Mouse (Mus musculus) hindbrain, embryonic 10.5 days (tissue): ENCODE measurements around the gene Zfp281. TPM values are rescaled to one million over a fixed set of nuclear protein-coding genes. Genes with fewer than 3 reads are reported as not detected.

Experiments used
- DNase-seq: peaks from one replicate; pipeline ENCODE4 v3.0.0-alpha.2; 2017; ENCODE audit warnings: low spot score
- H3K27ac ChIP-seq: fragments of 300-500 bp; sonication (generic); 2 replicates; pipeline ENCODE4 v1.5.1; 2016; ENCODE audit warnings: mild to moderate bottlenecking, moderate library complexity
- H3K27me3 ChIP-seq: fragments of 300-500 bp; sonication (generic); 2 replicates; pipeline ENCODE4 v1.6.1; 2016; ENCODE audit warnings: mild to moderate bottlenecking; ENCODE audit not compliant: poor library complexity, insufficient read depth, severe bottlenecking
- H3K36me3 ChIP-seq: fragments of 300-500 bp; sonication (generic); 2 replicates; pipeline ENCODE4 v1.6.1; 2016; ENCODE audit warnings: mild to moderate bottlenecking, moderate library complexity
- H3K4me1 ChIP-seq: fragments of 300-500 bp; sonication (generic); replicated peaks from 2 replicates; pipeline ENCODE4 v1.6.1; 2016; ENCODE audit warnings: mild to moderate bottlenecking
- H3K4me3 ChIP-seq: fragments of 300-500 bp; sonication (generic); 2 replicates; pipeline ENCODE4 v1.5.1; 2016; ENCODE audit warnings: mild to moderate bottlenecking, moderate library complexity
- H3K9me3 ChIP-seq: fragments of 300-500 bp; sonication (generic); 2 replicates; pipeline ENCODE4 v1.6.1; 2016; ENCODE audit warnings: mild to moderate bottlenecking, moderate library complexity
- WGBS: fragments of 180-500 bp; shearing (Covaris S2); methylation state at CpG from one replicate; pipeline ENCODE4 v1.1.7; 2016; 5-methylcytosine and 5-hydroxymethylcytosine counted together
- polyA plus RNA-seq: library from polyadenylated mRNA; unstranded; fragments of >200 nt; fragmentation: Nextera tagmentation; extraction: Ambion mirVana; gene quantifications from 2 replicates; pipeline ENCODE4 v1.2.1, GENCODE M21; 2016

Zfp281 gene
- polyA plus RNA-seq, 1 experiment from 2014 or later, result 22.9 TPM

GRCm38 (mm10) chr1:136625019-136625895 lies 556 bp downstream of the Zfp281 start:
- no peaks in the 10 kb centered on the region for H3K9me3 ChIP-seq
- DNase-seq, result no peak
- peaks cover 44% of the 10 kb centered on the region for H3K36me3 ChIP-seq
- H3K27me3 ChIP-seq, result no peaks in the 10 kb centered on the region
- WGBS, result 2% methylated on average over 90 of the region's 92 CpGs
- H3K27ac ChIP-seq, result peak overlapping the region; percentile 98
- peaks cover 44% of the 10 kb centered on the region for H3K4me1 ChIP-seq
- peak overlapping the region; percentile 98 for H3K4me3 ChIP-seq

GRCm38 (mm10) chr1:136626141-136626540 lies 1.4 kb downstream of the Zfp281 start:
- DNase-seq, result no peak
- WGBS, result 92% methylated on average over 7 of the region's 7 CpGs
- peak overlapping the region; percentile 98; the same call in 1 of the 2 replicates for H3K27ac ChIP-seq
- no peaks in the 10 kb centered on the region for H3K27me3 ChIP-seq
- no peaks in the 10 kb centered on the region for H3K9me3 ChIP-seq
- peaks cover 53% of the 10 kb centered on the region for H3K36me3 ChIP-seq
- peak overlapping the region; percentile 98 for H3K4me3 ChIP-seq
- H3K4me1 ChIP-seq, result peaks cover 44% of the 10 kb centered on the region

- H3K36me3 ChIP-seq, result peaks cover 57% of the 10 kb centered on the region
- H3K9me3 ChIP-seq, result no peaks in the 10 kb centered on the region
- H3K4me3 ChIP-seq, result peak overlapping the region; percentile 98; the same call in 1 of the 2 replicates
Observed at GRCm38 (mm10) chr1:136626756-136627155, 2.1 kb downstream of the Zfp281 start.

GRCm38 (mm10) chr1:136627591-136627990 lies 2.9 kb downstream of the Zfp281 start:
- peaks cover 65% of the 10 kb centered on the region for H3K36me3 ChIP-seq
- H3K27ac ChIP-seq, result no peak overlapping the region
- WGBS, result 79% methylated on average over 5 of the region's 5 CpGs
- no peaks in the 10 kb centered on the region for H3K9me3 ChIP-seq
- DNase-seq, result no peak
- no peaks in the 10 kb centered on the region for H3K27me3 ChIP-seq
- H3K4me1 ChIP-seq, result peaks cover 44% of the 10 kb centered on the region
- peak overlapping the region; percentile 28 for H3K4me3 ChIP-seq

More at GRCm38 (mm10) chr1:136626756-136627155, 2.1 kb downstream of the Zfp281 start:
- WGBS, result 89% methylated on average over 5 of the region's 5 CpGs
- peaks cover 44% of the 10 kb centered on the region for H3K4me1 ChIP-seq
- no peak for DNase-seq
- no peaks in the 10 kb centered on the region for H3K27me3 ChIP-seq
- H3K27ac ChIP-seq, result no peak overlapping the region

DNA sequence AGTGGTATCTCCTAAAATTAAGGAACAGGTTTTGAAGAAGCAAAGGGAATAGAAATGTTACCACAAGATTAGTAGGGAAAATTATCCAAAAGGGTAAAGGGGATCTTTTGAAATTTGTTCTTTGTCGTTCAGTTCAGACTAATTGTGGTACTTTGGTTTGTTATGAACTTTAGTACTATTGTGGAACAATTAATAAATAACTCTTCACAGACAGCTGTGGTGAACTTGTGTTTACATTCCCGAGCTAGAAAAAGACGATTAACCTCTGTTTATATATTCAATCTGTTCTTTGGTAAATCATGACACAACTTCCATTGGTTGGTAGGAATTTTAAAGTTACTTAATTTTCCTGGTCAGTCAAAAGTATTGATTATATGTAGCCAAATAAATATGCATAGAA lies 8.2 kb downstream of the Zfp281 start:
- no peaks in the 10 kb centered on the region for H3K9me3 ChIP-seq
- H3K4me1 ChIP-seq, result peaks cover 12% of the 10 kb centered on the region
- no peaks in the 10 kb centered on the region for H3K27me3 ChIP-seq
- DNase-seq, result no peak
- WGBS, result 95% methylated on average over 3 of the region's 3 CpGs
- no peak overlapping the region for H3K4me3 ChIP-seq
- no peak overlapping the region for H3K27ac ChIP-seq
- peaks cover 45% of the 10 kb centered on the region for H3K36me3 ChIP-seq

DNA sequence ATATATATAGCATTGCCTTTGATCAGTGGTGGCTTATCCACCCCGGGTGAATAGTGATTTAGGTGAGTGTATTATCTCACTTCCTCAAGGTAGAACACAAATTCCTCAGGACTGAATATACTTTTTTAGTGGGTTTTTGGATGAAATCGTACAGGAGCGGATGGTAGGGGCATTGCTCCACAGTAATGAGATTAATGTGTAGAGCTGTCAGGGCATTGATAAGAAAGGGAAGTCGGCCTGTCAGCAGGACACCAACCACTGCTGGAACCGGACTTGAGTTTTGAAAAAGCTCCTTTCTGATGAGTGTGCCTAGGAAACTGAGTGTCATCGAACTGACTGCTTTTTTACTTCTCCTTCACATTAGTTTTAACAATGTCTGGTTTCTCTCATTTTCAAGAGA lies 10.9 kb downstream of the Zfp281 start:
- 88% methylated on average over 6 of the region's 6 CpGs for WGBS
- H3K27me3 ChIP-seq, result no peaks in the 10 kb centered on the region
- H3K4me3 ChIP-seq, result no peak overlapping the region
- peaks cover 21% of the 10 kb centered on the region for H3K36me3 ChIP-seq
- no peak overlapping the region for H3K27ac ChIP-seq
- no peak for DNase-seq
- no peaks in the 10 kb centered on the region for H3K4me1 ChIP-seq
- H3K9me3 ChIP-seq, result no peaks in the 10 kb centered on the region

DNA sequence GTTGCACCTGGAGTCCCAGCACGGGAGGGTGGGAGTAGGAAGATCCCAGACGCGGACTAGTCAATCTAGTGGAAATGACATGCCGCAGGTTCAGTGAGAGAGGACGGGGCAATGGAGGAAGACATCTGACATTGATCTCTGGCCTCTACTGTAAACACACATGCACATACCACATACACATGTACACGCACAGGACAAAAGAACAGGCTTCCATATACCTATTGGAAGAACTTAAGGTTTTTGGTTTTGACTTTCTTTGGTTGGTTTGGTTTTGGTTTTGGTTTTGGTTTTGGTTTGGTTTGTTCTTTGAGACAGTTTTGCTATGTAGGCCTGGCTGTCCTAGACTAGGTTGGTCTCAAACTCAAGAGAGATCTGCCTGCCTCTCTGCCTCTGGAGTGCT lies 12.2 kb downstream of the Zfp281 start:
- Histone ChIP-seq H3K36me3 (peaks cover 10% of the 10 kb centered on the region), H3K9me3 (no peaks in the 10 kb centered on the region), H3K4me1 (no peaks in the 10 kb centered on the region), H3K27me3 (no peaks in the 10 kb centered on the region), H3K4me3 (no peak overlapping the region), H3K27ac (no peak overlapping the region)
- WGBS, result 93% methylated on average over 6 of the region's 6 CpGs
- DNase-seq, result no peak

DNA sequence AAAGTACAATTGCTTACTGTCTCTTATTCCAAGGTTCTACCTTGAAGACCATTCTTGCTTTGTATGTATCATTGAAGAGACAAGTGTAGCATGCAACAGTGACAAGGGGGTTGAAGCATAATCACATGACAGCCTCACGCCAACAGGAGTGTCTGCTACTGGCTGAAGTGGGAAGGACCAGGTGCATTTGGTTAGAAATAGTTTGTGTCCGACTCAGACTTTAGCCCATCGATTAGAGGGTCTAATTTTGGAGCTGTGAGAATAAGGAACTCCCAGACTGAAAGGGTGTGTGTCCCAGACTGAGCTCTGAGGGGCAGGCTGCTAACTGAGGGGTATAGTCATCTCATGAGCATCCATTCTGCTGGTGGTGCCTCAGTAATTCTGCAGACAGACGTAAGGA lies 13.0 kb downstream of the Zfp281 start:
- Histone ChIP-seq H3K36me3 (peaks cover 3% of the 10 kb centered on the region), H3K27ac (no peak overlapping the region), H3K4me3 (no peak overlapping the region), H3K4me1 (no peaks in the 10 kb centered on the region), H3K9me3 (no peaks in the 10 kb centered on the region), H3K27me3 (no peaks in the 10 kb centered on the region)
- no peak for DNase-seq
- WGBS, result 94% methylated on average over 4 of the region's 4 CpGs

GRCm38 (mm10) chr1:136638211-136638610 lies 13.5 kb downstream of the Zfp281 start:
- Histone ChIP-seq H3K9me3 (no peaks in the 10 kb centered on the region), H3K27me3 (no peaks in the 10 kb centered on the region), H3K27ac (no peak overlapping the region), H3K36me3 (no peaks in the 10 kb centered on the region), H3K4me1 (no peaks in the 10 kb centered on the region), H3K4me3 (no peak overlapping the region)
- 94% methylated on average over 7 of the region's 7 CpGs for WGBS
- DNase-seq, result no peak

GRCm38 (mm10) chr1:136638699-136639098 lies 14.0 kb downstream of the Zfp281 start:
- no peaks in the 10 kb centered on the region for H3K4me1 ChIP-seq
- DNase-seq, result no peak
- H3K9me3 ChIP-seq, result no peaks in the 10 kb centered on the region
- WGBS, result 92% methylated on average over 5 of the region's 5 CpGs
- no peaks in the 10 kb centered on the region for H3K27me3 ChIP-seq
- no peaks in the 10 kb centered on the region for H3K36me3 ChIP-seq
- no peak overlapping the region for H3K4me3 ChIP-seq
- no peak overlapping the region for H3K27ac ChIP-seq

DNA sequence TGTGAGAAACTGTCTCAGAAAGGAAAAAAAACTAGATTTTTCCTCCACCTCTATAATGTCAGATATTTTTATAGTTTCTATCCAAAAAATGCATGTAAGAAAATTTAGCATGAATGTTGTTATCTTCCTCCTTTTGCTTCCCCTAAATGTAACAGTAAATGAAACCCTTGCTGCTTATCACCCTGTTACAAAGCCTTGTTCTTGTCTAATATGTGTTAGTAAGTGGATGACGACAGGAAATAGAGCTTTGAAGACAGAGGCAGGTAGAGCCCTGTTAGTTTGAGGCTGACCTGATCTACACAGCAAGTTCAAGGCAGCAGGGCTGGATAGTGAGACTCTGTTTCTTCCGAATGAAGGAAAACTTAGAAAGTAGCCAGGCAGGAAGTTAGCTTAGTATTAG lies 14.5 kb downstream of the Zfp281 start:
- Histone ChIP-seq H3K36me3 (no peaks in the 10 kb centered on the region), H3K27me3 (no peaks in the 10 kb centered on the region), H3K27ac (no peak overlapping the region), H3K4me1 (no peaks in the 10 kb centered on the region), H3K9me3 (no peaks in the 10 kb centered on the region), H3K4me3 (no peak overlapping the region)
- WGBS, result 88% methylated on average over 2 of the region's 2 CpGs
- DNase-seq, result no peak

DNA sequence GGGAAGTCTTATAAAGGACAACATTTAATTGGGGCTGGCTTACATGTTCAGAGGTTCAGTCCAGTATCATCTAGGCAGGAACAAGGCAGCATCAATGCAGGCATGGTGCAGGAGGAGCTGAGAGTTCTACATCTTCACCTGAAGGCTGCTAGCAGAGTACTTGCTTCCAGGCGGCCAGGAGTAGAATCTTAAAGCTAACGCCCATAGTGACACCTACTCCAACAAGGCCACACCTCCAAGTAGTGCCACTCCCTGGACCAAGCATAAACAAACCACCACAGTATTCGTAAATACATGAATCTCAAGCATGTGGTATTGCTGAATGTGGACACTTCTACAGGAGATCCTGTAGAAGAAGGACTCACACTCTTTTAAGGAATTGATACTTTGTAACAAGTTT lies 18.0 kb downstream of the Zfp281 start:
- Histone ChIP-seq H3K9me3 (no peaks in the 10 kb centered on the region), H3K4me1 (no peaks in the 10 kb centered on the region; the same call in 1 of the 2 replicates), H3K27ac (no peak overlapping the region), H3K4me3 (no peak overlapping the region), H3K36me3 (no peaks in the 10 kb centered on the region), H3K27me3 (no peaks in the 10 kb centered on the region)
- no peak for DNase-seq
- 78% methylated on average over 3 of the region's 3 CpGs for WGBS

- Histone ChIP-seq H3K27ac (0 out of 2 replicates have a peak overlapping the region, but pooled peaks have one; percentile 8), H3K9me3 (no peaks in the 10 kb centered on the region), H3K27me3 (no peaks in the 10 kb centered on the region), H3K36me3 (no peaks in the 10 kb centered on the region), H3K4me3 (no peak overlapping the region), H3K4me1 (no peaks in the 10 kb centered on the region; the same call in 1 of the 2 replicates)
- DNase-seq, result no peak
- 45% methylated on average over 4 of the region's 4 CpGs for WGBS
Observed at GRCm38 (mm10) chr1:136644486-136644885, 19.8 kb downstream of the Zfp281 start.
